Mouse (Mus musculus): ENCODE data around the gene Slc22a3. TPM values are rescaled to one million over a fixed set of nuclear protein-coding genes. Genes with fewer than 3 reads are reported as not detected.

The Slc22a3 gene
- total RNA-seq, 2 experiments from 2014 or later, result 1.8 to 2.3 TPM

Other genes with a start within 250 kb of the Slc22a3 start
- gene Map3k4, start 188.9 kb downstream of the Slc22a3 start, total RNA-seq (2021), result 10 to 100 TPM; 35.6 to 39.4 TPM
- not detected for gene Plg, start 129.1 kb downstream of the Slc22a3 start, total RNA-seq (2021)
- gene Slc22a2, start 76.4 kb upstream of the Slc22a3 start, total RNA-seq (2021), result under 1 TPM in 1 of 2 experiments, not detected in 1; 0.29 TPM
- 1 to 10 TPM; 2.3 to 3.4 TPM for gene Slc22a1, start 168.1 kb upstream of the Slc22a3 start, total RNA-seq (2021)

All from heart, postnatal 10 days (tissue).